Mouse (Mus musculus) liver, postnatal 0 days (tissue): ENCODE measurements at regions not wholly inside any gene's neighbourhood (a gene's known extent, or its start where the extent isn't known, plus 50 kb on each side); places are given as distances from the start of the nearest gene placed in this dataset.

Experiments used
- CTCF ChIP-seq: sonication (generic); IDR thresholded peaks from 2 replicates; pipeline ENCODE4 v1.5.1; 2016; ENCODE audit warnings: antibody characterized with exemption, low read depth
- EP300 ChIP-seq: IDR thresholded peaks from 2 replicates; pipeline ENCODE4 v1.6.1; 2016; ENCODE audit warnings: antibody characterized with exemption, low read depth, mild to moderate bottlenecking

GRCm38 (mm10) chr15:36716686-36717038 lies 290.9 kb downstream of the Zfp706 start:
- no peak for TF ChIP-seq CTCF
- no peak for TF ChIP-seq EP300
